Mouse (Mus musculus): ENCODE measurements around the gene Hoxa4.

Hoxa4 gene

GRCm38 (mm10) chr6:52163366-52164031 lies 28.1 kb downstream of the Hoxa4 start:
- TF ChIP-seq GATA4 (IDR thresholded peaks at IDR 0.05; ENCODE audit: insufficient replicate concordance, low read length): no peak

DNA sequence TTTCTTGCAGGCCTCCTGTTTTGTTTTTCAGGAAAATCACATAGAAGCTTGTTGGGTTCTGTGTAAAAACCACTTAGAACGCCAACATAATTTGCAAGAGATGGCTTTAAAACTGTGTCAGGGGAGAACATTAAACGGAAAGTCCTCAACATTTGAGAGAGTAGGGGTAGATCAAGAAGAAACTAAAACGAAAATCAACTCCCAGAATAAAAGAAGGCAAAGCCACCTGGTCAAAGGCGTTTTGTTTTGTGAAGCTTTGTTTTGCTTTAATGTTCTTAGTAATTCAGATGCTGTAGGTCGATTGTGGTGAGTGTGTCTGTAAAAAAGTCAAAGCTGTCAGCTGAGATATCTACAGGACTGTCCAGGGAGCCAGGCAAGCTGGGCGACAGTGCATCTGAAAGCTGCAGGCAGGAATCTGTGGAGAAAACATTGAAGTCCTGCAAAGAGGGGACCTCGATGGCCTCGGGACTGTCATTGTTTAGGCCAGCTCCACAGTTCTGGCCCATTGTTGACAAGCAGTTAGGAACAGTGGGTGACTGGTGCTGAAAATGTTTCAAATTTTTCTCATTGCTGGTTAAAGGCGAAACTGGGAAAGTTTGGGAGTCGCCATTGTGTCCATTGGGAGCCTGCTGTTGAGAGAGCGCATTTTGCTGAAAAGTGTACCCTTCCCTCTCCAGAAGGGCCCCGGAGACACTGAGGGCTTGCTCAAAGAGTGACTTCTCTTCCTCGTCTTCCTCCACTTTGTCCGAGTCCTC lies 28.8 kb downstream of the Hoxa4 start:
- no peak for TF ChIP-seq GATA4 (IDR thresholded peaks at IDR 0.05; ENCODE audit: insufficient replicate concordance, low read length)

- TF ChIP-seq GATA4 (IDR thresholded peaks at IDR 0.05; ENCODE audit: insufficient replicate concordance, low read length): no peak
Observed at GRCm38 (mm10) chr6:52162093-52162380, 29.5 kb downstream of the Hoxa4 start.

DNA sequence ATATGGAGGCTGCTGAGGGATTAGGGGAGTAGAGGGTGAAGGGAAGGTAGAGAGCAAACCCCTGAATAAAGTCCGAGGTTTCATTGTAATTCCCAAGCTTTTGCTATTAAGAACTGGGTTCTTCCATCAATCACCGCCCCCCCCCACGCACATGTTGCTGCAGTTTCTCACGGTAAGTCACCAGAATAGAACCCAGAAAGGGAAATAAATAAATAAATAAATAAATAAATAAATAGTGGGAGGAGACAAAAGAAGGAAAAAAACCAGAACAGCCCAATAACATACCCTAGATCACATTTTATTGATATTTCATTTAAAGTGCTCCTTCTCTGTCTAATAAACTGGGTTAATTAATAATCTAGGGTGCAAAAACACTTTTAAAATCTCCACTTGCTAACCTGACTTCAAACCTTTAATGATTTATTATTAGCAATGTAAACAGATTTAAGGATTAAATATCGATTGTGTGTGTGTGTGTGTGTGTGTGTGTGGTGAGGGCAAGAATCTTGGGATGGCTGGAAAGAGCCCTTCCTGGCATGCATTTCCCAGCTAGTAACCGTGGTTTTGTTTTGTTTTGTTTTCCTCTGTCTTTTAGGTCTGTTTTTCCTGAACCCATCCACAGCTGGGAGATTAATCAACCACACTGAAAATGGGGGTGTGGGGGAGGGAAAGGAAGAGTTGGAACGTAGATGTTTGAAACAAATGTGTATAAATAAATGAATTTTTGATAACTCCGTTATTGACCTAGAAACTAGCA lies 30.0 kb downstream of the Hoxa4 start:
- TF ChIP-seq GATA4 (IDR thresholded peaks at IDR 0.05; ENCODE audit: insufficient replicate concordance, low read length): no peak

DNA sequence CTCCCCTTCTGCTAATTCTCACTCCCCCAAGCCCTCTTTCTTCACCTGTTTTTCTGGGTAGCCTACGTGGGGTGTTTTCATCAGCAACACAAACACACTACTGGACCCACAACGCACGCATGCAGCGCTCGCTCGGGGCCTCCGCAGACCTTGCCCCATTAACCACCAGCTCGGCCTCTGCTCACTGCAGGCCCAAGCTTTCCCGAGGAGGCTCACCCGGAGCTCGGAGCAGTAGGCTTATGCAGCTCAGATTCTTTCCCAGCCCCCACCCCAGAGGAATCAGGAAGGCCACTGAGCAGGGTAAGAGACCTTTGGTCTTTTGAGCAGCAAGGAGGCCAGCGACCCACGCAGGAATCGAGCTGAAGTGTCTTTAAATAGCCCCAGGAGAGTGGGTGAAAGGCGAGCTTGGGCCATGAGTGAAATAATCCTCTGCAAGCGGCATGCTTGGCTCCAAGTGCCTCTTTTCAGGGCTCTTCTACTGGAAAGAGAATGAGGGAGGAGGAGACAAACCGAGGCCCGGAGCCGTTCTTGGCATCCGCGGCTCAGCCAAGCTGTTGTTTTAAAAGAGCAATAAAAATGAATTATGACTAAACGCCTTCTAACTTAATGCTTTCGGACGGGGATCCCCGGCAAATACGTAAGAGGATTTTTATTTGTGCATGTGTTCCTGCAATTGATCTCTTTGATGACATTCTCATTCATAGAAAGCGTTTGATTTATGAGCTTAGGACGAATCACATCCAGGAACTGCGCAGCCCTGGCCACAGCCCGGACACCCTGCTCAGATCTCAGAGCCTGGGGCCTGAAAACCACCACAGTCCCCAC lies 30.8 kb downstream of the Hoxa4 start:
- no peak for TF ChIP-seq GATA4 (IDR thresholded peaks at IDR 0.05; ENCODE audit: insufficient replicate concordance, low read length)

GRCm38 (mm10) chr6:52159979-52160378 lies 31.6 kb downstream of the Hoxa4 start:
- TF ChIP-seq GATA4 (IDR thresholded peaks at IDR 0.05; ENCODE audit: insufficient replicate concordance, low read length): no peak

- TF ChIP-seq GATA4 (IDR thresholded peaks at IDR 0.05; ENCODE audit: insufficient replicate concordance, low read length): no peak
Observed at GRCm38 (mm10) chr6:52159164-52159761, 32.3 kb downstream of the Hoxa4 start.

GRCm38 (mm10) chr6:52158276-52159051 lies 33.1 kb downstream of the Hoxa4 start, which contains the start of gene Hoxa1:
Hoxa1 (minus strand) TSS chr6:52158317.
- no peak; the same call in 1 of the 2 replicates for TF ChIP-seq GATA4 (IDR thresholded peaks at IDR 0.05; ENCODE audit: insufficient replicate concordance, low read length)

DNA sequence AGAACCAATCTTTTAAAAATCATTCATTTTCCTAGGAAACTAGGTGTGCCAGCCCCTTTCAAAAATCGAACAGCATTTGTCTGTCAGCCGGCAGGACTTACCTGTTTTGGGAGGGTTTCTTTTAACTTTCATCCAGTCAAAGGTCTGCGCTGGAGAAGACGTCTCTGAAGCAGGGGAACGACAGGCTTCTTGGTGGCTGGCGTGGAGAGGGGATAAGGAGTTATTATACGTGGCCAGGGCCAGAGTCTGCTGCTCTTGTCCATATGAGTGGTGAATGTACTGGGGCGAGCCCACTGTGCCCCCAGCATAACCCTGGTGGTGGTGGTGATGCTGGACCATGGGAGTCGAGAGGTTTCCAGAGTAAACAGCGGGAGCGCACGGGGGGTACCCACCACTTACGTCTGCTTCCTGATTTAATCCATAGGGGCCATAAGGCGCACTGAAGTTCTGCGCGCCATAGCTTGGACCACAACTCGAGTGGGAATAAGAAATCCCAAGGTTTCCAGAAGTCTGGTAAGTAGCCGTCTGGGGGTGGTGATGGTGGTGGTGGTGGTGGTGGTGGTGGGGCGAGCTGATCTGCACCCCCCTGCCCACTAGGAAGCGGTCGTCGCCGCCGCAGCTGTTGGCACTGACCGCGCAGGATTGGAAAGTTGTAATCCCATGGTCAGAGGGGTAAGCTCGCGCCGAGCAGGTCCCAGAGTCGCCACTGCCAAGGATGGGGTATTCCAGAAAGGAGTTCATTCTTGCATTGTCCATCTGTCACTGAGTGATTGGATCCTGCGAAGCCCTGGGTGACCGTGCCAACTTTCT lies 33.9 kb downstream of the Hoxa4 start:
- TF ChIP-seq GATA4 (IDR thresholded peaks at IDR 0.05; ENCODE audit: insufficient replicate concordance, low read length): no peak

GRCm38 (mm10) chr6:52156551-52157200 lies 34.9 kb downstream of the Hoxa4 start:
- TF ChIP-seq GATA4 (IDR thresholded peaks at IDR 0.05; ENCODE audit: insufficient replicate concordance, low read length): no peak

GRCm38 (mm10) chr6:52155471-52155870 lies 36.1 kb downstream of the Hoxa4 start:
- no peak for TF ChIP-seq GATA4 (IDR thresholded peaks at IDR 0.05; ENCODE audit: insufficient replicate concordance, low read length)

DNA sequence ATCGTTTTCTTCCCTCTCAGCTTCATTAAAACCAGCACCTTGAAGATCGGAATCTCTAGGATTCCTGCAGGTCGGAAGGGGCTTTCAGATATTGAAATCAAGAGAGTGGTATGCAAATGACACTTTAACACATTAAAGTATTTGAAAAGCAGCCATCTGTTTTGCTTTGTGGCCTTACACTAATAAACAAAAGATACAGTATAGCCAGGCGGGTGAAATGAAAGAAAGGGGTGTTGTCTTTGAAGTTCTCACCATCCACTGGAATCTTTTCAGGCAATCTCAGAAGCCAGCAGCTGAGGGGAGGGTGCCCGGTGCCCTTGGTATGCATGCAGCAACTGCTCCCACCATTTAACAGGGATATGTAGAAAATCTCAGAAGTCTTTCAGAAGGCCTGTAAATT lies 37.5 kb downstream of the Hoxa4 start:
- no peak for TF ChIP-seq GATA4 (IDR thresholded peaks at IDR 0.05; ENCODE audit: insufficient replicate concordance, low read length)

GRCm38 (mm10) chr6:52153270-52153669 lies 38.3 kb downstream of the Hoxa4 start:
- no peak for TF ChIP-seq GATA4 (IDR thresholded peaks at IDR 0.05; ENCODE audit: insufficient replicate concordance, low read length)

Data from liver, adult (tissue).